Mouse (Mus musculus) midbrain, embryonic 13.5 days (tissue): ENCODE data around the gene Gpank1. TPM values are rescaled to one million over a fixed set of nuclear protein-coding genes. Genes with fewer than 3 reads are reported as not detected.

Experiments
- ATAC-seq: fragments of 200-750 bp; cut with Nextera tagmentation; 2 replicates; pipeline ENCODE4 v1.8.0; 2017; ENCODE audit warnings: mild to moderate bottlenecking, moderate TSS enrichment, moderate library complexity
- H3K27ac ChIP-seq: fragments of 300-500 bp; sonication (generic); 2 replicates; pipeline ENCODE4 v1.5.1; 2015; ENCODE audit warnings: inconsistent platforms, mild to moderate bottlenecking, moderate library complexity
- H3K27me3 ChIP-seq: fragments of 300-500 bp; sonication (generic); 2 replicates; pipeline ENCODE4 v1.6.1; 2015; ENCODE audit warnings: mild to moderate bottlenecking, inconsistent platforms
- H3K36me3 ChIP-seq: fragments of 300-500 bp; sonication (generic); 2 replicates; pipeline ENCODE4 v1.6.1; 2015; ENCODE audit warnings: mild to moderate bottlenecking, inconsistent platforms
- H3K4me1 ChIP-seq: fragments of 300-500 bp; sonication (generic); replicated peaks from 2 replicates; pipeline ENCODE4 v1.6.1; 2015; ENCODE audit warnings: inconsistent platforms
- H3K4me2 ChIP-seq: fragments of 300-500 bp; sonication (generic); replicated peaks from 2 replicates; pipeline ENCODE4 v1.6.1; 2015; ENCODE audit warnings: moderate library complexity, mild to moderate bottlenecking, inconsistent platforms
- H3K4me3 ChIP-seq: fragments of 300-500 bp; sonication (generic); replicated peaks from 2 replicates; pipeline ENCODE4 v1.5.1; 2015; ENCODE audit warnings: mild to moderate bottlenecking, inconsistent platforms
- H3K9ac ChIP-seq: fragments of 300-500 bp; sonication (generic); replicated peaks from 2 replicates; pipeline ENCODE4 v1.6.1; 2015; ENCODE audit warnings: mild to moderate bottlenecking, inconsistent platforms
- H3K9me3 ChIP-seq: fragments of 300-500 bp; sonication (generic); 2 replicates; pipeline ENCODE4 v1.6.1; 2016; ENCODE audit warnings: mild to moderate bottlenecking, inconsistent platforms
- WGBS: fragments of 180-500 bp; shearing (Covaris S2); methylation state at CpG from one replicate; pipeline ENCODE4 v1.1.7; 2015; 5-methylcytosine and 5-hydroxymethylcytosine counted together
- polyA plus RNA-seq: library from polyadenylated mRNA; unstranded; fragments of >200 nt; fragmentation: Nextera tagmentation; extraction: Ambion mirVana; gene quantifications from 2 replicates; pipeline ENCODE4 v1.2.1, GENCODE M21; 2015

The Gpank1 gene
- polyA plus RNA-seq, 1 experiment from 2014 or later = 30.4 TPM

- Histone ChIP-seq H3K27me3 (peaks cover 3% of the 10 kb centered on the region; the same call in 1 of the 2 replicates), H3K27ac (no peak overlapping the region), H3K4me1 (peaks cover 14% of the 10 kb centered on the region), H3K9me3 (no peaks in the 10 kb centered on the region), H3K36me3 (peaks cover 21% of the 10 kb centered on the region), H3K4me2 (no peak overlapping the region; the same call in 1 of the 2 replicates), H3K9ac (no peak overlapping the region), H3K4me3 (no peak overlapping the region)
- 56% methylated on average over 2 of the region's 2 CpGs for WGBS
- ATAC-seq = no peak
Observed at GRCm38 (mm10) chr17:35088151-35088550, 33.1 kb upstream of the Gpank1 start.

GRCm38 (mm10) chr17:35088825-35089644 lies 32.2 kb upstream of the Gpank1 start, which contains the start of gene Abhd16a:
Gene Abhd16a, plus strand, starts transcription at chr17:35089263.
- Histone ChIP-seq H3K4me3 (peak within 1 kb of the TSS; percentile 58), H3K9ac (peak within 1 kb of the TSS; percentile 85), H3K4me1 (peaks cover 14% of the 10 kb centered on the region), H3K36me3 (peaks cover 30% of the 10 kb centered on the region), H3K4me2 (peak within 1 kb of the TSS; percentile 68), H3K9me3 (no peaks in the 10 kb centered on the region), H3K27ac (peak within 1 kb of the TSS; percentile 98), H3K27me3 (peaks cover 3% of the 10 kb centered on the region; the same call in 1 of the 2 replicates)
- WGBS = 3% methylated on average over 65 of the region's 67 CpGs
- peak; percentile 99 for ATAC-seq

GRCm38 (mm10) chr17:35090166-35090932 lies 30.9 kb upstream of the Gpank1 start:
- H3K4me3 ChIP-seq = peak overlapping the region; percentile 58
- H3K27me3 ChIP-seq = peaks cover 3% of the 10 kb centered on the region; the same call in 1 of the 2 replicates
- WGBS = 76% methylated on average over 8 of the region's 8 CpGs
- H3K4me1 ChIP-seq = peaks cover 14% of the 10 kb centered on the region
- H3K9ac ChIP-seq = peak overlapping the region; percentile 85
- H3K36me3 ChIP-seq = peaks cover 41% of the 10 kb centered on the region
- H3K4me2 ChIP-seq = peak overlapping the region; percentile 68
- ATAC-seq = no peak
- peak overlapping the region; percentile 98 for H3K27ac ChIP-seq
- H3K9me3 ChIP-seq = no peaks in the 10 kb centered on the region

- Histone ChIP-seq H3K4me3 (no peak overlapping the region), H3K9ac (no peak overlapping the region; the same call in 1 of the 2 replicates), H3K36me3 (peaks cover 63% of the 10 kb centered on the region), H3K4me1 (peaks cover 14% of the 10 kb centered on the region), H3K27ac (no peak overlapping the region), H3K4me2 (no peak overlapping the region), H3K27me3 (no peaks in the 10 kb centered on the region), H3K9me3 (no peaks in the 10 kb centered on the region)
- WGBS = 93% methylated on average over 14 of the region's 14 CpGs
- ATAC-seq = no peak
Observed at GRCm38 (mm10) chr17:35092403-35093198, 28.7 kb upstream of the Gpank1 start.

GRCm38 (mm10) chr17:35094475-35095365 lies 26.5 kb upstream of the Gpank1 start:
- no peak overlapping the region for H3K4me3 ChIP-seq
- H3K9me3 ChIP-seq = no peaks in the 10 kb centered on the region
- ATAC-seq = no peak
- peaks cover 84% of the 10 kb centered on the region for H3K36me3 ChIP-seq
- no peak overlapping the region for H3K4me2 ChIP-seq
- no peak overlapping the region for H3K27ac ChIP-seq
- no peak overlapping the region for H3K9ac ChIP-seq
- H3K27me3 ChIP-seq = no peaks in the 10 kb centered on the region
- H3K4me1 ChIP-seq = peaks cover 13% of the 10 kb centered on the region
- WGBS = 93% methylated on average over 15 of the region's 15 CpGs

- H3K36me3 ChIP-seq = peaks cover 96% of the 10 kb centered on the region
- 80% methylated on average over 12 of the region's 12 CpGs for WGBS
- no peaks in the 10 kb centered on the region for H3K4me1 ChIP-seq
- no peaks in the 10 kb centered on the region for H3K9me3 ChIP-seq
- H3K27ac ChIP-seq = no peak overlapping the region
- H3K4me2 ChIP-seq = no peak overlapping the region
- H3K27me3 ChIP-seq = no peaks in the 10 kb centered on the region
- no peak overlapping the region for H3K9ac ChIP-seq
- H3K4me3 ChIP-seq = no peak overlapping the region
- ATAC-seq = no peak
Observed at GRCm38 (mm10) chr17:35096597-35096996, 24.7 kb upstream of the Gpank1 start.

DNA sequence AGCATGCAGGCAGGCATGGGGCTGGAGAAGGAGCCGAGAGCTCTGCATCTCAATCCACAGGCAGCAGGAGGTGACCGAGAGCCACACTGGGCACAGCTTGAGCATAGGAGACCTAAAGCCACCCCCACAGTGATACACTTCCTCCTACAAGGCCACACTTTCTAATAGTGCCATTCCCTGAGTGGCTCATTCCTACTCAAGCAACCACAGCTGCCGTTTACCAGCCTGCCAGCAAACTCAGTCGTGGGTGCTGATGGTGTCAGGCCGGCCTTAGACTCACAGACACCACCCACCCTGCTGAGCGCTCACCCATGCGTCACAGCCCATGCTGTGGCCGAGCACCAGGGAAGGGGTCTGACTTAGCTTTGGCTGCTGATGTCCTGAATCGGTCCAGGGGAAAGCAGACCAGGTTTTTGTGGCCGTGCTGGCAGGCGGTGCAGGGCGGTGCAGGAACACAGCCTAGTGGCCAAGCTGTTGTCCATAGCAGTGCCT lies 24.0 kb upstream of the Gpank1 start:
- 73% methylated on average over 12 of the region's 12 CpGs for WGBS
- H3K36me3 ChIP-seq = peaks cover 98% of the 10 kb centered on the region
- ATAC-seq = no peak

DNA sequence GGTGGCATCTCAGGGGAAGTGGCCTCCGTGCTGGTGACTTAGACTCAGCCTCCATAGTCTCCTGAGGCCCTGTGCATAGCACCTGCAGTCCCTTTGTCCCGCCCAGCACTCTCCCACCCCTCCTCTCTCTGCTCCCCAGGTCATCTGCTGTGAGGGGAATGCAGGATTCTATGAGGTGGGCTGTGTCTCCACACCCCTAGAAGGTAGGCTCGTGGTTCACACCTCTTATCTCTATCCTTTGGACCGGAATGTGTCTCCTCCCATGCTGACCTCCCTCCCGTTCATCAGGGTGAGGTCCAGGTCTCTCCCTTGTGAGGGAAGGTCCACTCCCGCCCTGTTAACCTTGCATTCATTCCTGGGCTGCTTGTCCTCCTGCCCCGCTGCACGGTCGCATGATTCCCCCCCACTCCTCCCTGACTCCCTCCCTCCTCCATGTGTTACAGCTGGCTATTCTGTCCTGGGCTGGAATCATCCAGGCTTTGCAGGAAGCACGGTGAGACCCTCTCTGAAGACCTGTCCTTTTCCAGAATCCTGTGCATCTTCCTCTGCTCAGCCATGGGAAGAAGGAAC lies 21.0 kb upstream of the Gpank1 start:
- no peak overlapping the region for H3K27ac ChIP-seq
- peaks cover 87% of the 10 kb centered on the region for H3K36me3 ChIP-seq
- 67% methylated on average over 10 of the region's 10 CpGs for WGBS
- no peaks in the 10 kb centered on the region for H3K27me3 ChIP-seq
- no peak overlapping the region for H3K4me2 ChIP-seq
- H3K9ac ChIP-seq = no peak overlapping the region
- ATAC-seq = no peak
- H3K9me3 ChIP-seq = no peaks in the 10 kb centered on the region
- no peaks in the 10 kb centered on the region for H3K4me1 ChIP-seq
- no peak overlapping the region for H3K4me3 ChIP-seq

More for the DNA sequence above, 24.0 kb upstream of the Gpank1 start:
- no peaks in the 10 kb centered on the region for H3K27me3 ChIP-seq
- H3K4me3 ChIP-seq = no peak overlapping the region
- H3K9me3 ChIP-seq = no peaks in the 10 kb centered on the region
- H3K9ac ChIP-seq = no peak overlapping the region
- H3K4me2 ChIP-seq = no peak overlapping the region
- H3K4me1 ChIP-seq = no peaks in the 10 kb centered on the region
- no peak overlapping the region for H3K27ac ChIP-seq

DNA sequence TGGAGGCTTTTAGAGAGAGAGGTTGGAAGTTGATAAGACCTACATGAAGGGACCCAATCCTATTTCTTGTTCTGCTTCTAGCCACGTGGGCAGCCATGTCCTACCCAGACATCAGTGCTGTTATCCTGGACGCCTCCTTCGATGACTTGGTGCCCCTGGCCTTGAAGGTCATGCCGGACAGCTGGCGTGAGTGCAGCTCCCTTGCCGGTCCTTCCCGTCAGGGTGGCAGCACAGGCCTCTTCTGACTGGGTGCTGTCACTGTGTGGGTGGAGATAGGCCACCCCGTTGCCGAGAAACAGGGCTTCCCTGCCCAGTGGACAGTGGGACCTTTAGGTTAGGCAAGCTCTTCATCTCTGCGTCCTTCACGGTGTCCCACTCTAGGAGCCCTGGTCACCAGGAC lies 20.1 kb upstream of the Gpank1 start:
- Histone ChIP-seq H3K9ac (0 out of 2 replicates have a peak overlapping the region, but pooled peaks have one; percentile 19), H3K4me3 (no peak overlapping the region), H3K4me2 (no peak overlapping the region), H3K27me3 (no peaks in the 10 kb centered on the region), H3K36me3 (peaks cover 79% of the 10 kb centered on the region), H3K4me1 (peaks cover 5% of the 10 kb centered on the region), H3K9me3 (no peaks in the 10 kb centered on the region), H3K27ac (no peak overlapping the region)
- ATAC-seq = no peak
- 94% methylated on average over 11 of the region's 11 CpGs for WGBS

GRCm38 (mm10) chr17:35102299-35102698 lies 19.0 kb upstream of the Gpank1 start:
- H3K9ac ChIP-seq = no peak overlapping the region
- ATAC-seq = no peak
- H3K4me2 ChIP-seq = no peak overlapping the region
- H3K36me3 ChIP-seq = peaks cover 68% of the 10 kb centered on the region
- no peak overlapping the region for H3K27ac ChIP-seq
- no peaks in the 10 kb centered on the region for H3K9me3 ChIP-seq
- peaks cover 7% of the 10 kb centered on the region for H3K4me1 ChIP-seq
- 73% methylated on average over 8 of the region's 8 CpGs for WGBS
- H3K4me3 ChIP-seq = no peak overlapping the region
- H3K27me3 ChIP-seq = no peaks in the 10 kb centered on the region
